Mouse (Mus musculus) embryo, embryonic 10.5 days (tissue): Measurements from ENCODE around the gene Amotl2.
A peak's percentile ranks its signal among the peaks of the same experiment; 100 is the strongest.

Experiments
- DNase-seq: peaks from one replicate; pipeline ENCODE4 v3.0.0-alpha.2; 2015; ENCODE audit warnings: low spot score

Gene Amotl2

DNA sequence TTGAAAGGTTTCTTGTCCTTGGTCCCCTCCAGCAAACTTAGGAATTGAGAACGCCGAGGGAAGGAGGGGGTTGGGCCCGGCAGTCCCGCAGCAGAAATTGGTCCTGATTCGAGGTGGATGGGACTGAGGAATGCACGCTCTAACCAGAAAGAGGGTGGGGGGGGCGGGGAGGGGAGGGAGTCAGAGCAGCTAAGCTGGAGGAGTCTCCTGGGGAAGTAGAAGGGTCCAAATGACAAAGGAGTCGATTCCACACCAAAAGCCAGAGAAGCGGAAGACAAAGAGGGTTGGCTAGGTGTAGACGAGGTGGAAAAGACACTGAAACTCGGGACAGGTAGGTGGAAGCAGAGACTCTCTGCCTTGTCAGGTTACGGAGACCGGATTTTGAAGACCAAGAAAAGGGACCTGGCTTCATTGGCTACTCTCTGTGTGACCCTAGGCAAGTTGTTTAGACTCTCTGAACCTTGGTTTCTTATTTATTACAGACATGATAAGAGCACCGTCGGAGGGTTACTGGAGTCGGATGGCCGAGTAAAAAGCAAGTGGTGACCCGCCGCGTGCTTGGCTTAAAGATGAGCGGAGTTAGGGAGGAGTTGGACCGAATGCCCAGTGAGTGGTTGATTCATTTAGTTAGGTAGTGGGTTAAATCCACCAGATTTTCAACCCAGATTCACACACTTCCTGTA, at the start of gene Amotl2:
TSS of gene Amotl2 (plus strand) at position 192 of the 683 bp plus-strand sequence.
- no peak for DNase-seq

DNA sequence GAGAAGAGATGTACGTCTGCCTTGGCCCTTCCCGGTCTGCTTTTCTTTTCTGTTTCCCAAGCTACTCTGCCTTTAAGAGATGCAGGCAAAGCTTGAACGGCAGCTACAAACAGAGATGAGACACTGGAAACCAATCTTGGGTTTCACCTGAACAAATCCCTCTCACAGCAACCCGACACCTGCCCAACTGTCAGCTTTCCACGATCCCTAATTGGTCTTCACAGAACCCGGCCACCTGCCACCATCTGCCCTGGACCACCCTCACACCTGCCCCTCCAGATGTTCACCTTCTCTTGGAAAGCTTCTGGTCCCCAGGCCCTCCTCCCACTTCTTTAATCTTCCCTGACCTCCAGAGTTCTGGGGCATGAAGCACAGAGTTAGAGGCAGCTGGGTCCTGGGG, 48.4 kb upstream of the Amotl2 start:
- DNase-seq: peak; percentile 62

DNA sequence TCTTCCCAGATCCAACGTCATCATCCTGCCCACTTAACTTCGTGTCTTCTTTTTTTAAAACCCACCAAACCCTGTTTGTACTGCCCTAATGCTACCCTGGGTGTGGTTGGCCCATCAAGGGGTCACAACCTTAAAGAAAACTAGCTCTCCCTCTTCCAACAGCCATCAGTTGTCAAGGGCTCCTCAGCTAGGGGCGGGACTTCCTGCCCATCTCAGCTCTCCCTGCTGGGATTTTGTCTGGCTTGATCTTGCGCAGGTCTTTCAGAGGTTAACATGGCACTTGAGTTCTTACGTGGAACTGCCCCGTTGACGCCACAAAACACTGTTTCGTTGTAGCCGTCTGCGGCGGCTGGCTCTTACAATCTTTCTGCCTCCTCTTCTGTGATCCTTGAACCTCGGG, 47.6 kb upstream of the Amotl2 start:
- no peak for DNase-seq

DNA sequence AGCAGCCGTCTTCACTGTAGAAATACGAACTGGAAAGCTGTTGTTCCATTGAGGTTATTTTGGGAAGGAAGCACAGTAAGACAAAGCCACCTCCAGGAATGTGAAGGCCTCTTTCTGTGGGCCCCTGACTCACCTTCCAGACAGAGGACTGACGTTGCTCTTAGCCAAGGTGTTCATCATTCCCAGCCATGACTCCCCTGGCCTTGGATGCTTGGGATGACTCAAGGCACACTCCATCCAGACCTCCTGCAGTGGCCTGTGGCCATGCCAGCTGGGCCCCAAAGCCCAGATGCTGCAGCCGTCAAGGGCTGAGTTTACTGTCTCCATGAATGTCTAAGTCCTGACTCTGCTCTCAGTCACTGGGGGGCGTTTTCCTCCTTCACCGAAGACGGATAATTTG, 43.1 kb upstream of the Amotl2 start:
- no peak for DNase-seq

DNA sequence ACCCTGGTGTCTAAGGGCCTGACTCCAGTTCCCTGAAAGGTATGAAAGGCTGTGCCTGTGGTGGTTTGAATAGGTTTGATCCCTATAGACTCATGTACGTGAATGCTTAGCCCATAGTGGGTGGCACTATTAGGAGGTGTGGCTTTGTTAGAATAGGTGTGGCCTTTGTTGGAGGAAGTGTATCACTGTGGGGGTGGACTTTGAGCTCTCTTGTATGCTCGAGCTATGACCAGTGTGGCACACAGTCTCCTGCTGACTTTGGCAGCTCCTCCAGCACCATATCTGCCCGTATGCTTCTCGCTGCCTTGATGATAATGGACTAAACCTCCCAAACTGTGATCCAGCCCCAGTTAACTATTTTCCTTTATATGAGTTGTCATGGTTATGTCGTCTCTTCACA, 40.5 kb upstream of the Amotl2 start:
- no peak for DNase-seq

DNA sequence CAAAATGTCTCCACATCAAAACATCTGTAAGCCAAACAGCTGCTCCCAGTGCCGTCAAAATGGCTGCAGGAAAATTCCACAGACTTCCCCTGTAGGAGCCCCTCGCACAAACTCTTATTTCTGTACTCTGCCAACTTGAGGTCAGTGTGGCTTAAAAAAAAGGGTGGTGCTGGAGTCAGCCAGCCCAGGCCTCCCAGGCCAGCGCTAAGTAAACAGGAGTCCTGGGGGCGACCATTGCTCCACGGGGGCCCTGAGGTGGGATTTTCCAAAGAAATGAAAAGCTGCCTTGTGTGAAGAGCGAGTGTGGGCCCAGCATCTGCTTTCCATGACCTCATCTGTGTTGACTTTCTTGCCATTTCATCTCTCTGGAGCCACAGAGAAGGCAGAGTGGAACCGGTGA, 35.0 kb upstream of the Amotl2 start:
- DNase-seq: no peak

DNA sequence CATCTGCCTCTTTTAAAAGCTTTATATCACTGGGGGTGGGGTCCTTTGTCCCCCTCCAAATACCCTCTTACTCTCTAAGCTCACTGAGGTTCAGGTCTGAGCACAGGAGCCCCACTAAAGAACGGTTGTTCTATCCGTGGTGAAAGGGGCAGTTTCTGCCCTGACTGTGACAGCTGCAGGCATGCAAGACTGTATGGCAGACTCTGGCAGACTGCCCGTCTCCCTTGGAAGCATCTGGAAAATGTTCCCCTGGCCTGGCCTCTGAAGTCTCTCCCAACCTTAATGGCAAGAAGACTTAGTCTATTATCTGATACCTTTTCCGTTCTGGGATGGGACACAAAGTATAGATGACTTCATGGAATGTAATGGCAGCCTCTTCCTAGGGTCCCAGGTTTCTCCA, 28.5 kb upstream of the Amotl2 start:
- DNase-seq: no peak

DNA sequence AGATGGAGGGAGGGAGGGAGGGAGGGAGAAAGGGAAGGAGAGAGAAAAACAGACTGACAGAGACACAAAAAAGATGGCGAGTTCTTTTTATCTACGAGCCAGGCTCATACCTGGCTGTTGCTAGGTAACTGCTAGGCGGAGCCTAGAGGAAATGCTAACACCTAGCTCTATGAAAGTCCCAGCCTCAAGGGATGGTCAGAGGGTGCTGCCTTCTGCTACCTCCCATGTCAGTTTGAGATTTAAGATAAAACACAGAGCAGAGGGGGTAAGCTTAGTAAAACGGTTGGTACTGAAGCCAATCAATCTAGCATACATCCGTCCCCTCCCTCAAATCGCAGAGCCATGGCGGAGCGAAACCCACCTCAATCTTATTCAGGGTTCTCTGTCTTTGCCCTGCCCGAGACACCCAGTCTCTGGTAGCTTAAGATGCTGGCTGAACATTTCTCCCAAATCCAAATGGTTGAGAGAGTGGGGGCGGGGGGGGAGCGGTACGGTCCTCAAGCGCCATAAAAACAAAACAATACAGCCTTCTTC, 27.0 kb upstream of the Amotl2 start:
- DNase-seq: peak; percentile 48

DNA sequence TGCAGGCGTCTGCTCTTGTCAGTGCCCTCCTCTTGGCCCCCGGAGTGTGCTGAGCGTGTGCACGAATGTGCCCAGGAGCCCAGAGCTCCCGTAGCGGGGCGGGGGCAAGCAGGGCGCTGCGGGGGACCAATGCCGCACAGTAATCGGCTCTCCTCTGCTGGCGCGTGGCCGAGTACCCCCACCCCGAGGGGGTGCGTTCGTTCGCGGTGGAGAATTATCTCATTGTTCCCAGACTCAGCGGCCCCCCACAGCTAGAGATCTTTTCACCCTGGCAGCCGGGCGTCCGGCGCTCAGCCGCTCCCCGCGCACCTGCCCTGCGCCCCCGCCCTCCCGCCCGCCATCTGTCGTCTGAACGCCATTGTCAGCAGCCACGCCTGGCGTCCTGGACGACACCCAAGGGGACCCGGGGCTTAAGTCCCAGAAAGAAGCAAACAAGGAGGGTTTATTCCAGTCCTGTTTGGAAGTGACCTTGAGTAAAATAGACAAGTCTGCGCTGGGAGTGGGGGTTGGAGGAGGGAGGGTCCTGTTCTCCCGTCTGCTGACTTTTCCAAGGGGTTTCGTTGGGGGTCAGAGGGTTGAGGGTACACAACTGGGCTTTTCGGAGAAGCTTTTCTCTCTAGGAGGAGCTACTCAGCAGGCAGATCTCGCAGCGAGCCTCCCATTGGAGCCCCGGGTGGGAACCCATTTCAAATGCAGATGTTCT, 26.4 kb upstream of the Amotl2 start:
- peak; percentile 81 for DNase-seq

DNA sequence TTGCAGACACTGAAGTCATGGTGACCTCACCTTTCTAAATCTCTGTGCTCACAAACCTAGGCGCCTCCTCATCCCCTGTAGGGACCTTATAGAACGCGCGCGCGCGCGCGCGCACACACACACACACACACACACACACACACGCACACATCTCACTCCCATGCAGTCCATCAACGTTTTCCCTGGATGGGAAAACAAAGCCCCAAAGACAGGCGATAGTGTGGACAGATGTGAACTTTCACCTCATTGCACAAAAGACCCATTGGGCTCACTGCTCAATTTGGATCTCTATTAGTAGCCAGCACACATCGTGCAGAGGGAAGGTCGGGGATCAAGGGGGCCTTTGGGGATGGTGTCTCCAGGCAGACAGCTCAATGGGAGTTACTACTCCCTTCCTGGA, 25.6 kb upstream of the Amotl2 start:
- peak; percentile 84 for DNase-seq

DNA sequence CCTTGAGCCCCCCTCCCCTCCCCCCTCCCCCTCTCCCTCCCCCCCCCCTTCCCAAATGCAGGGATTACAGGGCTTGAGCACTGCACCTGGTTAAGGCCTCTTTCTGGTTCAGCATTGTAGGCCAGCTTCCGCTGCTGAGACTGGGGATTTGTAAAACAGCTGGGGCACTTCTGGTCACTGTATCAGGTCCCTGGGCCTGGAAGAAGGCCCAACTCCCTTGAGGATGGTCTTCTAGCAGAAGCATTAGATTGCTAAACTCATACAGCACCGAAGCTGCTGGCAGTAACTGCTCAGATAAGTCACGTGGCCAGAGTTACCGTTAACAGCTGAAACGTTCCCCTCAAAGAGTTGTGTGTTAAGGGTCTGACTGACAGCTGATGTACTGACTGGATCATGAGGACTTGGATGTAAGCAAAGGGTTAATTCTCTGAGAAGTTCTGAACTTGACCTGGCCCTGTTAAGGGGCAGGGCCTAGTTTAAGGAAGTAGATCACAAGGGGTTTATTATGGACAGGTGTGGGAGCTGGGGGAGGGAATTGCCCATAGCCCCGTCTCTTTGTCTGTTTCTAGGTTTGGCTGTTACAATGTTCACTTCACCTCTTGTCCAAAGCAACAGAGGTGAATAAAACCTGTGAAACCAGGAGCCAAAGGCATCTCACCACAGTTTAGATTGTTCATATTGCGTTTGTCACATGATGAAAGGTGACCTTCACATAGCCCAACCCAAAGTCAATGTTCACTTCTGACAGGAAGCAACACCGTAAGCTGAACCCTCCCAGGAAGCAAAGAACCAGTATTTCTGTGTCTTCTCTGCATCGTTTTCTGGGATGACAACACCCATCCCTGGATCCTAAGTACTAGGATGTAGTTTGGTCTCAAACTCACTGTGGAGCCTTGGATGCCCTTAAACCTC, 23.7 kb upstream of the Amotl2 start:
- no peak for DNase-seq

DNA sequence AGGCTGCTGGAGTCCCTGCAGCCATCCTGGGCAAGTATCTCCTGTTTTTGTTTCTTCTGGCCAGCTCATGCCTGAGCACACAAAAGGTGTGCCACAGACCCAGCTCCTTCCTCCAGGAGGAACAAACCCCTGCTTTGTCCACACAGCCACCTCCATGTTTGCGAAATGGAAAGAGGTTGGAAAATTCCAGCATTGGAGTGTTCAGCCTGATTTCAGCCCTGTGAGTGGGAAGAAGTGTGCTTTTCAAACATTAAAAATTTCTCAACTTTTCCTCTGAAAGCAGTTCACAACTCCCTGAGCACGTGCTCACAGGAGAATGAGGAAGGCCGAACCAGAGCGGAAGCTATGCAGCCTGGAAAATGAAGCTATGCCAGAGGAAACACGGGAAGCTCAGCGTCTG, 15.4 kb upstream of the Amotl2 start:
- DNase-seq: no peak

DNA sequence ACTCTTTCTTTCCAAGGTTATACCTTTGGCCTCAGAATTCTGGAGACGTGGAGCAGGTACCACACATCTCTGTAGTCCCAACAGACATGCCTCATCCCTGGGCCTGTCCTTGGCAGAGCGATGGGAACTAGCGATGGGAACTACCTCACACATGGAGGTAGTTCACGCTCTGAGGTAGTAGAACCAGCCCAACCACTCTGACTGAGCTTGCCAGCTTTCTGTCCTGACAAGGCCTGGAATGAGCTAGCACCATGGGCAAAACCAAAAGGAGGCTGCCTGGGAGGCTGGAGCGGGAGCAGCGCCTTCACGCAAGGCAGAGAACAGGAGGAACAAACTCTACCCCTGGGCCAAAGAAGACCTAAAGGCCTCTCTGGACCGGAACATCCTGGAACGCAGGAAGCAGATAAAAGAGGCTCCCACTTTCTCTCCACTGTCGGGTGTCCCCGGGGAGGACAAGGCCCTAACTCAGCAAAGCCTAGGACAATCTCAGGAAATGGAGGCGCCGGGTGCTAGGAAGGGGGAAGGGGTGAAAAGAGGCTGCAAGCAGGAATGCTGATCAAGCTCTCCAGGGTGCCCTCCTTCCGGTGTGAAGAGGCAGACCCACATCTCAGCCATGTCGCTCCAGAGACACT, 6.9 kb upstream of the Amotl2 start:
- DNase-seq: no peak

DNA sequence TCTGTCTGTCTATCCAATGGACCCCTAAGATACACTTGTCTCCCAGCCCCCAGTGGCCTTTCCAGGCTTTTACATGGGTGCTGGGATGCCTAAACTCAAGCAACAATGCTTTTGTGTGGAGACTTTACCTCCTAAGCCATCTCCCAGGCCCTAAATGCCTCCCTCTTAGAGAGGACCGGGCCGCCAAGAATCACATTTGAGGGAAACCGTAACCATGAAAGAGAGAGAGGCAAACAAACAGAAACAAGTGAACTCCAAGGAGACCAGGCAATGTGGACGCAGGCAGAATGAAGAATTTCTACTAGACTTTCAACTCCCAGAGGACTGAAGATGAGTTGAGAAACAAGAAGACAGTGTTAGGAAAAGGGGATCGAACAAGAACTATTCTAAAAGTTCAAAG, 6.0 kb upstream of the Amotl2 start:
- DNase-seq: no peak

DNA sequence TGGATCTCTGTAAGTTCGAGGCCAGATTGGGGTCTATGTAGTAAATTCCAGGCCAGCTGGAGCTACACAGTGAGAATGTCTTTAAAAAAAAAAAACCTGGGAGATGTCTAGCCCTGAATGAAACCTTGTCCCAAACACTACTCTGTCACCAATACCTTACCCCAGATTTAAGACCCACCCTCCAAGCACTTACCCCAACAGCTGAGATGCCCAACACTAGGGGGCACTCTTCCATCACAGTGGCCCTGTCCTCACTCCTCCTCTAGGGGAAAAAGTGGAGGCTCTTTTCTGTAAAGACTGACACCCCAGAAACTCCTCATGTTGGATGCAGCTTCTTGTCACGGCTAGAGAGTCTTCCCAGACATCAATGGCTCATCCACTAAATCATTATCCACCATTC, 2.7 kb upstream of the Amotl2 start:
- DNase-seq: peak; percentile 79

DNA sequence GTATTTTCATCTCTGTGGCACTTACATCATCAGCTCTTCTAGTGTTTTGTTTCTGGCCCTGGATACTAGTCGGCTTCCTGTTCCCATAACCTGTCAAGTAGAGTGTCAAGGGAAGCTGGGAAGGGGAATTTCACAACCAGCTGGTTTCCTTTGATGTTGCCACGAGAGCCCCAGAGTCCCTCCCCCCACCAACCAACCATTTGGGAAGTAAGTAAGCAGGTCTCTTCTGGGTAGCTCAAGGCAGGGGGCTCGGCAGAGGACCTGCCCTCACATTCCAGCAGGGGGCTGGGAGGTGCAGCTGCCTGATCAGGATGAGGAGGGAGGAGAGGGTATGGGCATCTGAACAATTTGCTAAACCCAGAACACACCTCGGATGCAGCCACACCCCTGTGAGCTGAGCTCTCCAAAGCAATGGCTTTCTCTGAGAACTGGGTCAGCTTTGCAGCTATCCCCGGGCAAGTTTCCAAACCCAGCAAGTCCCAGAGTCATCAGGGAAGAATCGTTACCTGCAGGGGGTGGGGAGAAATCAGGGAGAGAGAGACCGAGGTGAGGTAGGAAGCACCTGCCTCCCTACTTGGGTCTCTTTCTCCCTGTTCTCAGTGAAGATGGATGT, 1.5 kb upstream of the Amotl2 start:
- peak; percentile 69 for DNase-seq

DNA sequence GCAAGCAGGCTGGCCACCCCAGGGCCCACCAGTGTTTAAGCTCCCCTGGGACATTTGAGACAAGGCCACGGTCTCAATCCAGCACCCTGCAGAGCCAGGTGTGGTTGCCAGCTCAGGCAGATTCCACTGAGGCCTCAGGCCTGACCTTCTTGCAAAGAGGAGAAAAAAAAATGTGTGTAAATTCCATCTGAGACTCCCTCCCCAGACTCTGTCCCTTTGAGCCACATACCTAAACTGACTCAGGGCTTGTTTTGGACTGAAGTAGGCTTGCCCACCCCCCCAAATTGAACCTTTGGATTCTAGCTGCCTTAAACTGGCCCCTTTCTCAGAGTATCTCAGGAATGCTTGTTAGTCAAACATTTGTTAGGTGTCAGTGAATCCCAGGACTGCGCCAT, 969 bp upstream of the Amotl2 start:
- no peak for DNase-seq

DNA sequence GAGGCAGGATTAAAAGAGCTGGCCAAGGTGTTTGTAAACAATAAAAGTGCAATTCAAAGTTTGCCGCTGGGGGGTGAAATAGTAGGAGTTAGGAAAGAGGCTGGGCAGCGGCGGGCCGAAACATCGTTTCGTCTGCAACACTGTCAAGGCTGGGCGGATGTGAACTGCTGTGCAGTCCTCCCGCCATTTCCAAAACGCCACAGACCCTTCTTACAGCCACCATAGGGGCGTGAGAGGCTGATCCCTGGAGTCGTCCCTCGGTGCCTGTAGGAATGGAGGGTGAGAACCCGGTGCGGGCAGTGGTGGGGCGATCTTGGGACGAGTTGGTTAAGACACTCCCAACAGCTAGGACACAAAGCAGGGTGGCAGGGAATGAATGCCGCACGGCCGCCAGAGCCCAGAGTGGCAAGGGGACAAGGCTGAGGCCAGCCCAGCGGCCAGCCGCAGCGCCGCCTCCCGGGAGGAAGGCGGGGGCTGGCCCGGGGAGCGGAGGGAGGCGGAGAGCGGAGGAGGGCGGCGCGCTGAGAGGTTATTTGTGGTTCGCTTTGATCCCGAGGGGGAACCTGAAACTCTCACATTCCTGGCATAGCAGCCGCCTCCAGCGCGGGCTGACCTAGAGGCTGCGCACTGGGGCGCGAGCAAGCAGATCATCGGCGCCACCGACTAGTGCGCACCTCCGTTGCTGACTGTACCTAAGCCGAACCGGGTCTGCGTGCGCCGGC, 853 bp downstream of the Amotl2 start:
- DNase-seq: peak; percentile 96

DNA sequence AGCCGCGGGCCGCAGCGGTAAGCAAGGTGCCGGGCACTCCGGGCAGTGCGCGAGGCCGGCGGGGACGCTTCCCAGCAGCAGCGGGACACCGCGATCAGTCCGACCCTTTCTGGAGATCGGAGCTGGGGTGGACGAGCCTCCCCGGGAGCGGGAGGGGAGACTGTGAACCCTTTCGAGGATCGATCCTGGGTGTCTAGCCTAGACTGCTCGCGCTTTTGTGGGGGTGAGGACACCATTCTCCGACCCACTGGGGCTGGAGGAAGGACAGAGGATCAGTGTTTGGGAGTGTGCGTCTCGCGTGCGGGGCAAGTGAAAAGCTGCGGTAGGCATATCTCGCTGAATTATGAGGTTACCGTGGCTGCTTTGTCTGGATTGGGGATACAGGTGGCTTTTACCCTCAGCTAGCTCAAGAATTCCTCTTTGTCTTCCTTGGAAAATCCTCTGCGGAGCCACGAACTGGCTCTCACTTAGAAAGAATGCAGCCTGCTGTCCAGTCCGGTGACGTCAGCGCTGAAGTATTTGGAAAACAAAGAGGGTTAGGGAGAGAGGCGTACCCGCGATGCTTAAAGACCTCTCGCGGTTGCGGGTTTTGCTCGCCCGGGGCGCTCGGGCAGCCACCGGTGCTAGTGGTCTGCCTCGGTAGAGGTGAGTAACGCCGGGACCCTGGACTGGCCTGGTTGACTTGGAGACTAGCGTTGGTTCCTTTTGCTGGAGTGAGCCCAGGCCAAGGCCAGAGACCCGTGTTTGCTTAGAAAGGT, 1.6 kb downstream of the Amotl2 start:
- DNase-seq: peak; percentile 95

DNA sequence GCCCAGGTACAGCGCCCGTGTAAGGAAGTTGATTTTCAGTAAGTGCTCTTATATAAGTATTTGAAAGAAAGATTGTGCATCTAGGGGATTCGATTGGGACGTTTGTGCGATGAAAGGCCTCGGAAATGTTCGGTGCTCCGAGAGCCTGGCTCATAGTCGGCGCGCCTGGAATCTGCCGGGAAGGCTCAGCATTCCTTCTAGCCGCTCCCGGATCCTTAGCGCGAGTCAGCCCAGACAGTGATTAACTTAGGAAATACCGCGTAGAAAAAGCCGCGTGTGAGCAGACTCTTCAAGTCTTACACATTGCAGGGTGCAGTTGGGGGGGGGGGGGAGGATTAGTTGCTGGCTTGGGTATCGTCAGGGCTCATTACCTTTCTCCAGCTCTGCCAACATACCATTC, 2.2 kb downstream of the Amotl2 start:
- peak; percentile 58 for DNase-seq
